Mouse (Mus musculus) kidney, postnatal 4 days (tissue): ENCODE data around the gene Pskh1.

Source experiments
- DNase-seq, 2 experiments: peaks; one replicate each; pipeline ENCODE4 v3.0.0; 2021; ENCODE audit warnings: mixed read lengths in 2 of 2

The Pskh1 gene

DNA sequence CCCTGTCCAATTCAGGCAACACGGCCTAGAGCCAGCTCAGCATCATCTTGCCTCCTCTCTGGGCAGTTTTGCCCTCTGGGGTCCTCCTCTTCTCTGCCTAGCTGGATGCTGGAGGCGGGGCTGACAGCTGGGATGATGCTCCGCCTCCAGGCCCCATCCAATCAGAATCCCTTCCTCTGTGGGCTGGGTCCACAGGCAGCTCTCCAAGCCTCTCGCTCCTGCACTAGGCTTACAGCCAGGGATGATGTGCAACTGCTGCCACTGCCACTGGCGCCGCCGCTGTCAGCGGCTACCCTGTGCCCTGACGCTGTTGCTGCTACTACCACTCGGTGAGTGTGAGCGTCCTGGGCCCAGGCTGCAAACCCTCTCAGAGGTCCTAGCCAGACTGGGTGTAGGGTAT lies 6.9 kb upstream of the Pskh1 start, which contains the start of gene Nrn1l:
Gene Nrn1l, plus strand, starts transcription at position 229 of the 400 bp plus-strand sequence.
- peak; percentile 80 to 89 for DNase-seq

DNA sequence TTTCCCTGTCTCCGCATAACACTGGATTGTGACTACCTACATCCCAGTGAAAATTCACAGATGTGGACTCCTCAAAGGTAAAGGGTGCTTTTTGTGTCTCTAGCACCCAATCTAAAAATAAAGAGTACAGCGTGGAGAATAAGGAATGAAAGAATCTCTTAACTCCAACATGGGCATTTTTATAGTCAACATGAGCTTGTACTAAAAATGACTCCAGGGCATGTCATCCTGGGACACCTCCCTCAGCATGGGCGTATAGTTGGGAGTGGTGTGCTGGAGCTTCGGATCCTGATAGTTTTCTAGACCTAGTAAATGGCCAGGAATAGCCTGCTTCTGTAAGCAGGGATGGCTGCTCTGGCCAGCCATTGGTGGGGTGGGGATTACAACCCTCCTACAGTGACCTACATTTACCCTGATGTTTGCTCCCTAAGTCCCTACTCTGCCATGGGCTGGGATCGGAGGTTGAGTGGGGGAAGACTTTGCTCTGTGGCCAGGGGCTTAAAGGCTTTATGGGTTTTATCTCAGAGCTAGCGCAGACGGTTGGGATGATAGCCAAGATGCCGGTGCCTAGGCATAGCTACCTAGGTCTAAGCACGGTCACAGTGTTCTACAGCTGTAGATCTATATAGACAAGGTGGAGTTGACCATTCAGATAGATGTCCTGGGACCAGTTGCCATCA lies 2.3 kb upstream of the Pskh1 start:
- DNase-seq = no peak

DNA sequence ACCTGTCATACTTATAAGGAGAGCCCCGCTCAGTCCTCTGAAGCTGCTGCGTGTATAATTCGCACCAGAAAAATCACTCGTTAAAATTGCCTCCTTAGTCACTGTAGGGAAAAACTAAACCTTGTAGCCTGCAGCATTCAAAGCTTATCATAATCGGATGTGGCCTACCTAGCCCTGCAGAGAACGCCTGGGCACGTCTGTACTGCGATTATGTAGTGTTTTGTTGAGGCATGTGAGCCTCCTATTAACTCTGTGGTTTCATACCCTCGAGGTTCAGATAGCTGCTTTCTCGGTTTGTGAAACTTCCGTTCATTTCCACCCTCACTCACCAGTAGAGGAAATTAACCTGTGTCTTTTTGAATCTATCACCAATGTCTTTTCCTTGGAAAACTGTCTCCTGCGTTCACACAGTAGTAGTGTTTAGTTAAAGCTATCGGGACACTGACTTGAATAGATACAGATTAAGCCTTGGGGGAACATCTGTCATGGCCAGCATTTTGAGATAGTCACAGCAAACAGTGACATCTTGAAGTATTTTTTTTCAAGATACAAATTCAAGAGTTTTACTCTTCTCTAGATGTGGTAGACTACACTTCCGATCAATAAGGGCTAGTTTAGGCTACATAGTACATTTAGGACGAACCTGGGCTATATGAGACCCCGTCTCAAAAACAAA lies 838 bp downstream of the Pskh1 start:
- no peak for DNase-seq

DNA sequence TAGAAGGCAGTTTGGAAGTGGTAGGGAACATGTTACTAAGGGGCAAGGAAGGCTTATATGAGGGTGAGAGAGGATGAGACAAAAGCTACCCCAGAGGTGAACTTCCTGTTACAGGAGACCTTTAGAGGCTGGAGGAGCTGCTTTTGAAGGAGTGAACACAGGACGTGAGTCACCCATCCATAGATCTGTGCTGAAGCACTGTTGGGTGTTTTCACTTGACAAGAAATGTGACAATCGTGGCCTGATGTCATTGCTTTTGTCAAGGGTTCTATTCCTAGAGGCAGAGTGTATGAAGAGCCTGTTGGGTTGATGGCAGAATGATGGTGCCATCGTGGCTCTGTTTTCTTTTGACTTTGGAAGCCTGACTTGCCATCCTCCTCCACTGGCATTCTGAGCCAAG lies 19.1 kb downstream of the Pskh1 start:
- DNase-seq = no peak

DNA sequence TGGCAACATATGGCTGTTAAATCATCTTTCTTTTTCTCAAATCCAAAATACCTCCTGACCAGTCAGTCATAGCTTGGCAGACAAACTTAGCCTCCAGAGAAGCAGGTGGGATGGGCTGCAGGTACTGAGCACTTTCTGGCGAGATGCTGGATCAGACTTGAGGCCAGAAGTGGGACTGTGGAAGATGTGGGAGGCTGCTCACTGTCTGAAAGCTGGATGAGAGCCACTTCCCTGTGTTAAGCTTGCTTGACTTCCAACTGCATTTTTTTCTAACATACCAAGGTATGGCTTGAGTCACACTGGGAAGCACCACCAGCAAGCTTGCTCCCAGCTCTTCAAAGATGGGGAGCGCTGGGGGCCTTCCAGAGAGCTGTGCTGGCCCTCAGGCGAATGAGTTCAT lies 24.9 kb downstream of the Pskh1 start:
- DNase-seq = no peak

DNA sequence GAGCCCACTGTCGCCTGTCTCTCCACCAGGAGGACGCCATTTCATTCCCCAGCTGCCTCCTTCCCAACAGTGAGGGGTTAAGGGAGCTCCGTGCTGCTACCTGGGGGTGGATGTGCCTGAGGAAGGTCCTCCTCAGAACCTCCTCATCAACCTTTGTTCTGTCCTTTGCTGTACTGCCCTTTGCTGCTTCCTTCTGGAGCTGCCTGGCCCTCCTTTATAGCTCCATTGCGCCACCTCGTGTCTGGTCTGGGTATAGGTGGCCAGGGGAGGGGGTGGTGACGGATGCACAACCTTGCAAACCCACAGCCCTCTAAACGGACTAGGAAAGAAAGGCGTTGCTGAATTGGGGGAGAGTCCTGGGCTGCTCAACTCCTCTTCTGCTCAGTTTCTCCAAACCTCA lies 30.4 kb downstream of the Pskh1 start:
- peak; percentile 90 to 92 for DNase-seq

DNA sequence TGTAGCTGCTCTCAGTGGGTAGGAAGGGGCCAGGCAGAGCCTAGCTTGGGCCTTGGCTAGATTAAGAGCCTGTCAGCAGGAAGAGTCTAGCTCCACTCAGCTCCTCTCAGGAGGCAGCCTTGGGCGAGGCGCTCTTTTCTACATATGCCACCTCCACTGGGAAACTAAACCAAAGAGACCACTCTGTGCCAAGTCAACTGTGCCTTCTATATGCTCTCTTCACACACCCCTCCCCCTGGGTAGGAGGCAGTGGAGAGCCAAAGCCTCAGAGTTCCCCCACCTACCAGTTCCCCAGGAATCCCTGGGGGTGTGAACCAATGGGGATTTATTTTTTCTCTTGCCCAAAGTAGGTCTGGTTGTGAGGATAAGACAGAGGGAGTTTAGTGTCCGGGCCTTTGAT lies 31.0 kb downstream of the Pskh1 start:
- no peak for DNase-seq

DNA sequence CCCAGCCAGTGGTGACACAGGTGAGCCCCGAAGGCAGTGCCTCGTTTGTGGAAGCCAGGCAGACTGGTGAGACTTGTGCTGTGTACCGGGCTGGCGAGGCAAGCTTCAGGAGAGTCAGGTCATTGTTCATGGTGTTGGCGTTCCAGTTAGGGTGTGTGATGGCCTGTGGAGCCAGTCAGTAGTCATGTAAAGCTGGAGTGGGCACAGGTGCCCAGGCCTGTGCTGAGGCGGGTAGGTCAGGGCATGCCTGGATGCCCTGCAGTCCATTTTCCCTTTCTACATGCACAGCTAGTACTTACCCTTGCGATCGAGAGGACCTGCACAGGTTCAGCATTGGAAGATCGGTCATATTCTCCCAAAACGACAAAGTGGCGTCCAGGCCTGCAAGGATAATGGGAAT lies 32.3 kb downstream of the Pskh1 start:
- no peak for DNase-seq

DNA sequence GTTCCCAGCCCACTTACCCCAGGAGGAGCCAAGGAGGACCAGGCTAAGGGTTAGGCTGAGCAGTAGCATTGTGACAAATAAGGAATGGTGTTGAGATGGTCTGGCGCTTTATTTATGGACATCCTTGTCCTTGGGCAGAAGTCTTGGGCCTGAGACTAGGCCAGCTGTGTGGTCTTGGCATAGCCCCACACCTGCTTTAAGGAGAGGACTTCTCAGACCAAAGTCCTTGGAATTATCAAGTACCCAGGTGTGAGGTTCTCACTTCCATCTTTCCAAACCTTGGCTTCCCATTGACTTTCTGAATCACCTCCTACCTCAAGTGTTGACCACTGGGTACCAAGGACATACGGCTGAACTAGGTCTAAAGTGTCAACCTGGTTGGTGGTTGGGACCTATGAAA lies 33.5 kb downstream of the Pskh1 start, which contains the start of gene Ctrl:
Gene Ctrl, minus strand, starts transcription at position 101 of the 400 bp plus-strand sequence.
- no peak for DNase-seq

DNA sequence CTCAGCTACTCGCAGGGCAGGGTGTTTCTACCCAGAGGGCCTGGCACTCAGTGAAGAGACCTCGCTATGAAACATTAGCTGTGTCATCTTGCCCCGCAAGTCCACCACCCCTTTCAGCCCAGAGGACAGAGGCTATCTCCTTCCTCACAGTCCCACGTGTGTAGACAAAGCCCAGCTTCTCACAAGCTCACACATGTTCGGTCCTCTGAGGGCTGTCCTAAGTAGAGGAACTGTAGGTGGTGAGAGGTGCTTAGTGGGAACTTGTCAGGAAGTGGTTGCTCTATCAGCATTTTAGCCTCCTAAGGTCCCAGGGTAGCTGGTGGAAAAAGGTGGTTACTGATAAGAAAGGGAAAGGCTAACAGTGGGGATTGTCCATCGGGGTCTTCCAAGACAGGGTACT lies 34.9 kb downstream of the Pskh1 start:
- no peak for DNase-seq

DNA sequence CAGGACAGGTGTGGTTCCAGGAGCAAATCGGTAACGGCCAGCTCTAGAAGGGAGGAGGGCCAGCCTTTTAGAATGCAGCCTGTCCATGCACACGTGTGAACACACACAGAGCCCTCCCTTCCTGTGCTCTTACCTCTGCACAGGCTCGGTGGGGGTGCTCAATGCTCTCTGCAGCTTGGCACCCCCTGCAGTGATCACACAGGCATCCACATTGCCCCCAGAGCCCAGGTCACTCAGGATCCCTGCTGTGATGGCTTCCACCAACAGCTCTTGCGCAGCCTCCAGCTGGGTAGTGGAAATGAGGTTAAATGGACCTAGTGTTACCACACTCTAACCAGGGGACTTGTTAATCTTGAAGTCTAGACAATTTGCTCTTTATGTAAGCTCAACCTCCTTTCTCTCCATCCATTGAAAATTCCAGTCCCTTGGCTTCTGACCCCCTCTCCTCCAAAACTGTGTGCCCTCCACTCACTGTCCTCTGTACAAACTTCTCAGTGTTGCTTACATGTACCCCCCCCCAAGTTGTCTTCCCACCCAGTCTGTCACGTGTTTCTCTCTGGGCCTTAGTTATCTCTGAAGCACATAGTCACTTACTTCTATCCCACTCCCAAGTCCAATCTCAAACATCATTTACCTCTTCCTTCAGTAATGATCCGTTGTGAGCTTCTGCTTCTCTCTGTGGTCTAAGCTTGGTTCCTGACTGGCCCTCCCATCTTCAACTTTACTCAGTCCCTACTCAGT lies 35.8 kb downstream of the Pskh1 start:
- DNase-seq = no peak

DNA sequence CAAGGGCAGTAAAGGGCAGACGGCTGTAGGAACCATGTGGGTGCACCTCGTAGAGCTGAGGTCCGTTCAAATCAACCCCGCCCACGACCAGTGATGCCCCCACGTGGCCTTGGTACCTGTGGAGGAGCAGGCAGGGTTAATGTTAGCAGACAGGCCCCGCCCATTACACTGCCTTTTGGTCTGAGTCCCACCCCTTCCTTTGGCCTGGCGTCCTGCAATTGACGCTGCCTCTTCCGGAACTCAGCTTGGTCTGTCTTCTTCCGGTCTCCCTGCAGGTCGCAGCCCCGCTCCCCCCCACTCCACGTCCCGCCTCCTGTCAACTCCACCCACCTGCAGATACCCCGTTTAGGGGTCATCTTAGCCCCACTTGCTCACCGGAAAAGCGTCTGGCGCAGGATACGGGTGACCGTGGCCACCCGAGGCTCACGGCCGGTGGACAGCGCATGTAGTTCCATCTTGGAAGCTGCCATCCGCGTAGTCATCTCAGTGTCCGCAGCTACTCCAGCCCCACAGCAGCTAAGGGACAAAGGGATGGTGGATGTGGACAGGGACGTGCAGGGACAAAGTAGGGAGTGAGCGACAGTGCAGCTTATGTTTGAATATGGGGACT lies 36.7 kb downstream of the Pskh1 start:
- peak; percentile 90 to 94 for DNase-seq

DNA sequence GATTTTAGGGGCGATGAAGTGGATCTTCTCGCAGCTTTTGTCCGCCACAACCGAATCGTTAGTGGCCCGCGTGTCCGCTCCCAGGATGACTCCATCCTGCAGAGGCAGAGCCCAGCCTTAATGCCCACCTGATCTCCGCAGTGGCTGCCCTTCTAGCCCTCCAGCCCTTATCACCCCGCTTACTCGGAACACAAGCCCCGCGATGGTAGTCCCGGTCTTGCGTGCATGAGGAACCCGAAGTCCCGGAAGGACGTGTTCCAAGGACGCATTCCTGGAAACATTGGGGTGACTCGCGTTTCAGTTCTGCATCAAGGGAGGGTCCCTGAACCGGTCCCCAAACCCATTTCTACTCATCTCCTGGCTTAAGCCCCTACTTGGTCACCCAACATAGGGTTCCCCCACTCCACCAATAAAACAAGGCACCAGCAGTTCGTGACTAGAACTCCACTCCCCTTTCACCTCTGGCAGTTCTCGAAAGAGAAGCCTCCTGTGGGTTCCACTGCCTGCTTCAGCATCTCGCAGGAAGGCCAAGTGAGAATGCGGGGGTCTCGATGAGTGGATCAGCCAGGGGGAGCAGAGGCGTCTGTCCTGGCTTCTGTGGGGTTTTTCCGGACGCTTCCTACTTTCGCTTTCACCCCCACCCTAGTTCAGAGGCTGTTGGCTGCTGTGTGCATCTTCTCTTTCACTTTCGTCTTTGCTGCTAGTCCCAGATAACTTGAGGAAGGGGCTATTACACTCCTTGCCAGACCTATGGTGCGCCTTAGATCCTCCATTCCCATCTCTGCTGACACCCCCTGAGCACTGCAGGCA lies 37.5 kb downstream of the Pskh1 start:
- peak; percentile 52 to 65 for DNase-seq

DNA sequence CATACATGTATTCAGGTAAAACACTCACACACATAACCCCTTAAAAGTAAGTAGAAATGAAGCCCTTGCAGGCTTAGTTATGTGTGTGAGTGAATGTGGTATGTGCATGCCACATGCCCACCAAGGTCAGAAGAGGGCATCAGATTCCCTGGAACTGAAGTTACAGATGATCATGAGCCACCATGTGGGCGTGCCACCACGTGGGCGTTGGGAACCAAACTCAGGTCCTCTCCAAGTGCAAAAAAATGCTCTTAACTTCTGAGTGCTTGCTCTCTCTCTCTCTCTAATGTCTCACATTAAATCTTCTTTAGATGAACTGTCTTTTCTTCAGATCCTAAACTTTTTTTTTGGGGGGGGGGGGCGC lies 38.0 kb downstream of the Pskh1 start, which contains the start of gene Psmb10:
Gene Psmb10, minus strand, starts transcription at position 139 of the 364 bp plus-strand sequence.
- DNase-seq = peak; percentile 33 to 54

DNA sequence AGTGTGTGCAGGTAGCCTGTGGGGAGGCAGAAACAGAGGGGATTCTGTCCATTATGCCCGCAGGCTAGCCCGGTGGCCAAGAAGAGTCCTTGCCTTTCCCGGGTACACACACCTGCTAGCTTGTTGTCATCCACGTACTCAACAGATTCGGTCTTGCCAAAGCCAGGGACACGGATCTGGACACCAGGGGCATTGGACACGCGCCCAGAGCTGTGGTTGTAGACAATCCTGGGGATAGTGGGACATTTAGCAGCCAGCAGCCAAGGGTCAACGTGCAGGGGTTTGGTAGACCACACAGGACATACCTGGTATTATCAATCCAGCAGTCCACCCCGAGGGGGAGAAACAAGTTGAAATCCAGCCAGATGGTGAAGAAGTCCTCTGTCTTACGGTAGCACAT lies 41.8 kb downstream of the Pskh1 start:
- DNase-seq = no peak

DNA sequence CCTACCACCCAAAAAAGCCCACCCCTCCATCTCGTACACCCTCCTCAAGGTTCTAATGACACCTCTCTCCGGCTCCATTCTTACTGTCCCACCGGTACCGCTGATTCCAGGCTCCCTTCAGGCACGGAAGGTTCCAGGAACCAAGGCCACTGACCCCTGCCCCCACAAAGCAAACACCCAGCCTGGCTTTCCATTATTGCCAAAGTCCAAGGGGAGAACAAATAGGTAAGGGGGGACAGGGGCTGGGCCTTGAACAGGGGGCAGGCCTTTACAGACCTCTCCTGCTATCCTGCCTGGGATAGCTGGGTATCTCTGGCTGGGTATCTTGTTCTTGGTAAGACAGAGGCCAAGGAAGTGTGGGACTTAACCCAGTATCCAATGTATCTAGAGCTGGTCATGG lies 42.3 kb downstream of the Pskh1 start:
- DNase-seq = no peak

DNA sequence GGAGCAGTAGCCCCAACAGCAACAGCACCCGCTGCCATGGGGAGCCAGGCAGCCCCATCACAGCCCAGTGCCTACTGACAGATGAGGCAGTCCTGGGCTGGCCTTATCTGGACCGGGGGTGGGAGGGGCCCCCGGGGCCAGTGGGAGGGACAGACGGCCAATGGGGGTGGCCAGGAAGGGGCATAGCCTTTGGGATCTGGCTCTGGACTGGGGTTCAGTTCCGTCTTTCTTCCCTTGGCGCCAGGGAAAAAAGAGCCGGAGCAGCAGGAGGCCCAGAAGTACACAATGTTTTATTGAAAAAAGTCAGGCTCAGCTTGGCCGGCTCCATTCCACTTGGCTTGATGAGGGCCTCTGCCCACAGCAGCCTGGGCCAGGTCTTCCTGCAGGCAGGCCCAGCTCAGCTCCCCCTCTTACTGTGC lies 43.1 kb downstream of the Pskh1 start, which contains the start of gene Lcat:
Gene Lcat, minus strand, starts transcription at position 62 of the 419 bp plus-strand sequence.
- no peak for DNase-seq

DNA sequence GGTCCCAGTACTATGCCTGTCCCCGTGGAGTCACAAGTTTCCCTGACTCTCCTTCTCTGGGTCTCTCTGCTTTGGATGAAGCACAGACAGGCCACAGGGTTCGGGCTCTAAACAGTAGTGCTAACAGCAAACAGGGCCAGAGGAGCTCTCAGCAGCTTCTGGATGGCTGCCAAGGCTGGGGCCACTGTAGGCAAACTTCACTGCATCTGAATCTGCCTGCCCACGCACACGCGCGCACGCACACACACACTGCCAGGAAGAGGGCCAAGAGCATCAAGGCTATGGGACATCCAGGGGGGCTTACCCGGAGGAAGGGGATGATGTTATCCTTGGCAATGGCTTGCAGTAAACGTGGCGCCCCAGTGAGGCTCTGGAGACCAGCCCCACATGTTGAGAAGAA lies 49.1 kb downstream of the Pskh1 start:
- DNase-seq = peak; percentile 74 to 81

DNA sequence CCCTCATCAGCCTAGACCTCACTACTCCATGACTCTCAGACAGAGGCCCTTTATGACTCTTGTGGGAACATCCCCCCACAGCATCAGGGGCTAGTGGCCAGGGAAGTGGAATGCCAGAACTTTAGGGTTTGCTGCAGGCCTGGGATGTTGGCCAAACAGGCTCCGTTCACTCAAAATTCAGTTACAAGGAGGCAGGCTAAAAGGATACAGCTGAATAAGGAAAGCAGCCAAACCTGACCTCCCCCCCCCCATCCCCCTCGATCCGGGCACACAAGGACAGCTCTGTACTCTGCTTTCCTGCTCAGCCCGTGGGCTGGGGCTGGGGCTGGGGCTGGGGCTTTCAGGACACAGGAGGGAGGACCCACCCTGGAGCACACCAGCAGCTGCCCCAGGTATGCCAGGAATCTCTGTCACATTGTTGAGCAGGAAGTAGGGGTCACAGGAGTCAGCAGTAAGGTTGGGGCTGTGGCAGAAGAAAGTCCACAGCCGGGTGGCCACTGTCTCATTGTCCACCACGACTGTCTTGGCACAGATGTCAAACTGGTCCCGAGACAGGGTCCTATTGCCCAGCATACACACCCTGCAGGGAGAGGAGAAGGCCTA lies 50.9 kb downstream of the Pskh1 start:
- DNase-seq = peak; percentile 68 to 79

DNA sequence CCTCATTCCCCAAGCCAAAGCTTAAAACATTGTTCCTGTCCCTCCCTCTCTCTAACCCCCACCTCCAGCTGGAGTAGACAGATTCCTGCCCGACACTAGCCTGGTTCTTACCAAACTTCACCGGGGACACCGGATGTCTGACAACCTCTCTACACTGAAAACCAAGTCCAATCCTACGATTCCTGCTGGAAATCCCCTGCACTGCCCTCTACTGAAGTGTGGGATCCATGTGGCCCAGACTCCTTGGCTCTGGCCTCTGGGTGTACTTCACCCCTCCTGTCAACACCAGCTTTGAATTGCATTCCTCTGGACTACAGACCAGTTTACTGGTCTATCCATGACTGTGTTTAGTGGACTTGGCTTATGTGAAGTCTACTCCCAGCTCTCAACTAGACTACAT lies 56.3 kb downstream of the Pskh1 start:
- no peak for DNase-seq

DNA sequence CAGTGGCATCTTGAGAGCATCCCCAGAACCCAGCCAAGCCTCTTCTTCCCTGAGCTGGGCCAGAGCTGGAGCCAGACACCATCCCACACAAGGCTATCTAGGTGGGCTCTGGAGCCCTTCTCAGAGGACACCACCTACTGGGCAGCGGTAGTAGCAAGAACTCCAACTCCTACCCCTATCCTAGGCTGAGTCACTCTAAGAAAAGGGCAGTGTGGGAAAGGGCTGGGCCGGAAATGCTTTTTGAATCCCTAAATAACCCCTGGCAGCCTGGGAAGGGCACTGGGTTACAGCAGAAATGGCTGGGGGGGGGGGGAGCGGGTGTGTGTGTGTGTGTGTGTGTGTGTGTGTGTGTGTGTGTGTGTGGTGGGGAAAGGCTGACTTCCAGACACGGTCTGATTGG lies 57.6 kb downstream of the Pskh1 start:
- peak; percentile 29 to 55 for DNase-seq

DNA sequence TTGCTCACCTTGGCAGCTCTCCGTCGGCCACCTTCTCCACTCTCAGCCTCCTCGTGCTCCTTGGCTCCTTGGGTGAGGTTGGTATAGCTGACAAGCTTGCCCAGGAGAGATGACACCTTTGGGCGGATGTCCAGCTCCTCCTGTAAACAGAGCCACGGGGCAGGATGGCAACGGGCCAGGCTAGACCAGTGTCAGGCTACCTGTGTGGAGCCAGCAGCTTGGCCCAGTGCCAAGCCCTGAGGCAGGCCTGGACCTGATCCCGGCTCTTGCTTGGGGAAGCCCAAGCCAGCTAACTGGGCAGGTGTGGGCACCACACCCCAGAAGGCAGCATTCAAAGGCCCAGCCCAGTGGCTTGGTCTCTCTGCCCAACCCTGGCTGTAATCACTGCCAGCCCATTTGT lies 59.1 kb downstream of the Pskh1 start:
- DNase-seq = peak; percentile 58 to 73
